Mouse (Mus musculus): ENCODE results near the gene Inhbc. TPM values are rescaled to one million over a fixed set of nuclear protein-coding genes. Genes with fewer than 3 reads are reported as not detected.

Gene Inhbc
- total and polyA plus RNA-seq, 3 experiments, result not detected

DNA sequence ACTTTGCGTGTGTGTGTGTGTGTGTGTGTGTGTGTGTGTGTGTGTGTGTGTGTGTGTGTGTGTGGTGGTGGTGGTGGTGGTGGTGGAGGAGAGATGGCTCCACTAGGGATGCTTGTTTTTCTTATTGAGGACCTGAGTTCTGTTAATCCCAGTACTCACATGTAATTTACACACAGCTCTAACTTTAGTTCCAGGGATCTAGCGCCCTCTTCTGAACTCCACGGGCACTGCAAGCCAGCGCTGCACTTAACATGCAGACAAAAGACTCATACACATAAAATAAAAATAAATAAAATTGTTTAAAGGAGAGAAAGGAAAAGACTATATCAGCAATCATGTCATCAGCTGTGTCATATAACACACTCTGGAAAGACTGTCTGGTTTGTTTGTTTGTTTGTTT, 21.3 kb downstream of the Inhbc start (continued):
- TF ChIP-seq MEF2A (IDR thresholded peaks at IDR 0.05; ENCODE audit: extremely low read depth, insufficient replicate concordance, low read depth, low read length, poor library complexity, severe bottlenecking) (no peak), TBP (IDR thresholded peaks at IDR 0.05; ENCODE audit: low read depth, low read length) (no peak), SIN3A (IDR thresholded peaks at IDR 0.05; ENCODE audit: low read length) (0 out of 2 replicates have a peak, but pooled peaks have one; percentile 22), EP300 (IDR thresholded peaks at IDR 0.05; ENCODE audit: low read depth in 1 of 2, low read length in 2 of 2) (no peak)

DNA sequence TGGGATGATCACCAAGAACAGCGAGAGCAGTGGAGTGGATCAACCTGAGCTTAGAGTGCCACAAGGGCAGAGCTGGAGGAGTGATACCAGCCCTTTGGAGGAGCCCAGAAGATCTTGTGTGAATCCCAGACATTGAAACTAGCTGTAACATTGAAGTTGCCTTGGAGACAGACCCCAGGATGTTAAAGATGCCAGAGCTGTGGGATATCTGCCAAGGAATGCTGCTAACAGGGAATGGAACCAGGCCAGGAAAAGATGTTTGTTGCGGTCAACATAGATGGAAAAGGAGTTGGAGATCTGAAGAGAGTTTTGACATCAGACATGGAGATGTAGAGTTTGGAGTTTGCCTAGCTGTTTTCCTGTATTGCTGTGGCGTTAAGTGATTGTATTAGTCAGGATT, 24.1 kb downstream of the Inhbc start:
- H3K4me1 ChIP-seq (ENCODE audit: control insufficient read depth in 1 of 2, insufficient read depth in 2 of 2, low read length in 2 of 2), result peaks cover 0 to 16% of the 10 kb centered on the region in 2 experiments; a peak in 2 of 4 replicates
- no peak overlapping the region for H3K27ac ChIP-seq (ENCODE audit: control insufficient read depth, low read depth, low read length)
- DNase-seq (ENCODE audit: low read depth, low spot score), result no peak
- H3K9ac ChIP-seq (ENCODE audit: control insufficient read depth, low read depth, low read length, poor library complexity, severe bottlenecking), result no peak overlapping the region
- H3K9me3 ChIP-seq (replicated peaks; ENCODE audit: insufficient read depth, low read length), result no peaks in the 10 kb centered on the region
- H3K4me3 ChIP-seq (ENCODE audit: control insufficient read depth in 1 of 2, insufficient read depth in 1 of 2, low read depth in 2 of 2, low read length in 2 of 2), result no peak overlapping the region
- no peaks in the 10 kb centered on the region for H3K79me2 ChIP-seq (ENCODE audit: control insufficient read depth, insufficient read depth, low read length, poor library complexity)
- H3K27me3 ChIP-seq (ENCODE audit: control insufficient read depth in 1 of 2, insufficient read depth in 2 of 2, low read length in 2 of 2), result no peaks in the 10 kb centered on the region
- TF ChIP-seq POLR2AphosphoS2 (IDR thresholded peaks at IDR 0.05; ENCODE audit: low read length) (no peak), RCOR1 (IDR thresholded peaks at IDR 0.05; ENCODE audit: low read depth, low read length) (no peak), MAZ (IDR thresholded peaks at IDR 0.05; ENCODE audit: low read depth, low read length) (no peak), ZKSCAN1 (IDR thresholded peaks at IDR 0.05; ENCODE audit: low read depth, low read length) (no peak), BHLHE40 (IDR thresholded peaks at IDR 0.05; ENCODE audit: borderline replicate concordance, low read depth, low read length) (no peak), EP300 (IDR thresholded peaks at IDR 0.05; ENCODE audit: low read depth in 1 of 2, low read length in 2 of 2) (no peak), GATA1 (IDR thresholded peaks at IDR 0.05; ENCODE audit: low read depth, low read length) (no peak), CTCF (IDR thresholded peaks at IDR 0.05 in 2 of 3, conservative IDR thresholded peaks at IDR 0.05 in 1 of 3; ENCODE audit: control insufficient read depth in 1 of 3, insufficient read depth in 1 of 3, low read depth in 2 of 3, low read length in 3 of 3, poor library complexity in 1 of 3, severe bottlenecking in 1 of 3) (no peak), SIN3A (IDR thresholded peaks at IDR 0.05; ENCODE audit: low read length) (no peak), TBP (IDR thresholded peaks at IDR 0.05; ENCODE audit: low read depth, low read length) (no peak), ZC3H11A (IDR thresholded peaks at IDR 0.05; ENCODE audit: low read depth, low read length) (no peak), MAFK (IDR thresholded peaks at IDR 0.05; ENCODE audit: borderline replicate concordance, low read depth, low read length) (no peak), MYB (IDR thresholded peaks at IDR 0.05; ENCODE audit: low read depth, low read length) (no peak), TCF12 (IDR thresholded peaks at IDR 0.05; ENCODE audit: low read depth, low read length) (no peak), POLR2A (IDR thresholded peaks at IDR 0.05; ENCODE audit: control insufficient read depth in 1 of 2, insufficient read depth in 1 of 2, low read depth in 1 of 2, low read length in 2 of 2, poor library complexity in 1 of 2) (no peak), CHD2 (IDR thresholded peaks at IDR 0.05; ENCODE audit: low read length) (no peak), MAX (IDR thresholded peaks at IDR 0.05; ENCODE audit: low read length) (no peak), TAL1 (IDR thresholded peaks at IDR 0.05; ENCODE audit: low read length) (no peak), SMC3 (IDR thresholded peaks at IDR 0.05; ENCODE audit: low read depth, low read length) (no peak), MEF2A (IDR thresholded peaks at IDR 0.05; ENCODE audit: extremely low read depth, insufficient replicate concordance, low read depth, low read length, poor library complexity, severe bottlenecking) (no peak)
- H3K36me3 ChIP-seq (ENCODE audit: control insufficient read depth in 1 of 2, insufficient read depth in 2 of 2, low read length in 2 of 2), result no peaks in the 10 kb centered on the region
